Mouse (Mus musculus) bone marrow, adult 2 months (tissue): ENCODE data around the gene Nprl3. TPM values are rescaled to one million over a fixed set of nuclear protein-coding genes. Genes with fewer than 3 reads are reported as not detected.

Source experiments
- H3K27ac ChIP-seq: fragments of 200-500 bp; 2 replicates; pipeline ENCODE4 v1.5.1; 2012; ENCODE audit warnings: low read depth, mild to moderate bottlenecking, control low read depth, inconsistent platforms, low read length; ENCODE audit not compliant: control insufficient read depth, poor library complexity, insufficient read depth
- H3K4me1 ChIP-seq: fragments of 200-500 bp; 2 replicates; pipeline ENCODE4 v1.6.1; 2011; ENCODE audit warnings: low read length; ENCODE audit not compliant: control insufficient read depth, insufficient read depth
- H3K4me3 ChIP-seq: fragments of 200-500 bp; replicated peaks from 2 replicates; pipeline ENCODE3; 2011; ENCODE audit warnings: mild to moderate bottlenecking, low read depth, low read length, control low read depth; ENCODE audit not compliant: control insufficient read depth
- CTCF ChIP-seq: fragments of 200-500 bp; IDR thresholded peaks from 2 replicates; pipeline ENCODE4 v1.5.1; 2011; ENCODE audit warnings: low read length, control low read depth; ENCODE audit not compliant: control insufficient read depth, insufficient read depth
- POLR2A ChIP-seq: fragments of 200-500 bp; IDR thresholded peaks from 2 replicates; pipeline ENCODE4 v1.6.1; 2011; ENCODE audit warnings: low read depth, mild to moderate bottlenecking, control low read depth, low read length, borderline replicate concordance; ENCODE audit not compliant: control insufficient read depth
- WGBS: fragments of 180-500 bp; shearing (Covaris S2); methylation state at CpG from one replicate; pipeline ENCODE4 v1.1.7; 2018; 5-methylcytosine and 5-hydroxymethylcytosine counted together
- polyA plus RNA-seq: library from polyadenylated mRNA; stranded (reverse); fragments of >200 nt; gene quantifications from 2 replicates; pipeline ENCODE4 v1.2.4, GENCODE M21; 2011; ENCODE audit warnings: low replicate concordance; ENCODE audit not compliant: missing spikeins, insufficient read depth, insufficient read length

Nprl3 gene
- polyA plus RNA-seq: 69.5 and 75.3 TPM in 2 replicates

DNA sequence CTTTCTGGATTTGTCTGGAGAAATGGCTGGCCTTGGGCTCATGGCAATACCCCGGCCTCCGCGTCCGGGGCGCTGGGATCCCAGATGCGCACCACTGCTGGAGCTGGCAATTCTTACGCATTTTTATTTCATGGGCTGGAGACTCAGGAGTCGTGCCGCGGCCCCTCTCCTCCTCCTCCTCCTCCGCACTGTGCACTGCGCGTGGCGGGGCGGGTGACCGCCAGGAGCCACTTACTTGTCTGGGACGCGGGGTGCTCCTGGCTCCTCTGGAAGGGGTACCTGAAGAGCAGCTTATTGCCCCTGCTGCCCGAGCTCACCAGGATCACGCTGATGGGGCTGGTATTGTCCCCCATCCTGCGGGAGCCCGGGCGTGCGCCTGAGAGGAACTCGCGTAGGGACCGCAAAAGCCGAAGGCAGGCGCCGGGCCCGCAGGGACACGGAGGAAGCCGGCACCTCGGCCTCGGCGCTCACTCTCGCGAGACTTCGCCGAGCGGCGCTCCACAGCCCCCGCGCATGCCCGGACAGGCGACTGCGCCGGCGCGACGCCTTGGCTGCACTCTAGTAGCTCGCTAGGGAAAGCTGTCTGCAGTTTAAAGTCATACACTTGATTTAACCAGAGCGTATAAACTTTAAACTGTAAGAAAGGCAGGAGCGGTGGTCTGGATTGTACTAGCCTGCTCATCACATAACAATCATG, at the start of gene Nprl3:
Gene Nprl3 (minus strand): TSS at position 520 of the 697 bp plus-strand sequence.
- TF ChIP-seq CTCF (no peak), POLR2A (peak; percentile 93; the same call in 1 of the 2 replicates)
- H3K4me1 ChIP-seq: peaks cover 3% of the 10 kb centered on the region
- WGBS: under 1% methylated on average over 54 of the region's 54 CpGs
- H3K27ac ChIP-seq: peak within 1 kb of the TSS; percentile 96
- H3K4me3 ChIP-seq: peak within 1 kb of the TSS; percentile 94

GRCm38 (mm10) chr11:32316009-32316408, 48.5 kb upstream of the Nprl3 start:
- no peak overlapping the region for H3K27ac ChIP-seq
- no peaks in the 10 kb centered on the region for H3K4me1 ChIP-seq
- no peak overlapping the region for H3K4me3 ChIP-seq
- WGBS: 48% methylated on average over 3 of the region's 3 CpGs
- TF ChIP-seq POLR2A (no peak), CTCF (no peak)

- Histone ChIP-seq H3K27ac (no peak overlapping the region), H3K4me3 (no peak overlapping the region), H3K4me1 (no peaks in the 10 kb centered on the region)
- 53% methylated on average over 3 of the region's 3 CpGs for WGBS
- TF ChIP-seq POLR2A (no peak), CTCF (no peak)
Observed at GRCm38 (mm10) chr11:32309928-32310327, 42.4 kb upstream of the Nprl3 start.

- 75% methylated on average over 4 of the region's 4 CpGs for whole genome bisulfite sequencing
- no peak for TF ChIP-seq POLR2A
- TF ChIP-seq CTCF: no peak
Observed at GRCm38 (mm10) chr11:32309446-32309845, 41.9 kb upstream of the Nprl3 start.

GRCm38 (mm10) chr11:32307006-32307405, 39.5 kb upstream of the Nprl3 start:
- Histone ChIP-seq H3K4me3 (no peak overlapping the region), H3K4me1 (no peaks in the 10 kb centered on the region), H3K27ac (no peak overlapping the region)
- WGBS: 57% methylated on average over 1 of the region's 1 CpGs
- TF ChIP-seq CTCF (no peak), POLR2A (no peak)

More at GRCm38 (mm10) chr11:32309446-32309845, 41.9 kb upstream of the Nprl3 start:
- H3K4me1 ChIP-seq: no peaks in the 10 kb centered on the region
- H3K4me3 ChIP-seq: no peak overlapping the region
- no peak overlapping the region for H3K27ac ChIP-seq

DNA sequence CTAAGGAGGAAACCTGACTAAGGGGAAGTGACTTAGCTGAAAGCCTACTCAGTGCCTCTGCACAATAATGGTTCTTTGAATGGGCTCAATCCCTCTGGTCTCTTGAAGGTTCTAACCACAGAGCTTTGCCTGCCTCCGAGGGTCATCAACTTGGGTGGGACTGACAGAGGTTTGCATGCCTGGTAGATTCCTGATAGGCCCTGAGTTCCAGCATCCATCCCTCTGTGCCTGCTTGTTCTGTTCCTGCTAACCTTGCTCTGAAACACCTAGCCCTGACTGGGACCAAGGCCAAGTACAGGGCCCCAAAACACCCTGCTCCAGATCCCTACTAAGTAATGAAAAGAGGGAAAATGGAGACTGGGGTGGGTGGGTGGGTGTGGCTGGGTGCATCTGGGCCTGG, 35.9 kb upstream of the Nprl3 start:
- H3K27ac ChIP-seq: no peak overlapping the region
- 55% methylated on average over 1 of the region's 1 CpGs for WGBS
- TF ChIP-seq CTCF (no peak), POLR2A (no peak)
- peaks cover 1% of the 10 kb centered on the region; the same call in 1 of the 2 replicates for H3K4me1 ChIP-seq
- H3K4me3 ChIP-seq: no peak overlapping the region

DNA sequence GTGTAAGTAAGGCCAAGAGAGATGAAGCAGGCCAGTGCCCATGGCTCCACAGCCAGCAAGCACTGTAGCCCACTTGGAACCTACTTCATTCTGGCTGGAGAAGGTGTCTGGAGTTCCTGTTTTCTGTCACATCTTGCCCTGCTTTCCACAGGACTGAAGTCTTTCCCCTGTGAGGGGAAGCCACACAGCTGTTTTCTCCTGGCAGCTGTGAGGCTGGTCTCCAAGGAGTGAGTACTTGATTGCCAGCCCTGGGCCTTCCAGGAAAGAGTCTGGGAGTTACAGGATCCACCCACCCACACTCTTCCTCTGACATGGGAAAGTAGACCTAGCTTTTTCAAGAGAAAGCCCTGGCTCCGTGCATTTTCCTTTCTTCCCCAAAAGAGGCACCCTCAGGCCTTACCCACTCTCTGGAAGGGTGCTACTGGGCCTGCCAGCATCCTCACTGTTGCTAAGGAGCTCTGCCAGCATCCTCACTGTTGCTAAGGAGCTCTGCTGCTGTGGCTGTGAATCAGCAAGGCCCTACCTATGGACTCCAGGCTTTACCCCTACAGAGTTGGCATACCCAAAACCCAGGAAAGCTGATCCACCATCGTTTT, 35.4 kb upstream of the Nprl3 start:
- peaks cover 1% of the 10 kb centered on the region; the same call in 1 of the 2 replicates for H3K4me1 ChIP-seq
- TF ChIP-seq CTCF (no peak), POLR2A (no peak)
- H3K4me3 ChIP-seq: no peak overlapping the region
- no peak overlapping the region for H3K27ac ChIP-seq
- WGBS: 40% methylated on average over 2 of the region's 2 CpGs

DNA sequence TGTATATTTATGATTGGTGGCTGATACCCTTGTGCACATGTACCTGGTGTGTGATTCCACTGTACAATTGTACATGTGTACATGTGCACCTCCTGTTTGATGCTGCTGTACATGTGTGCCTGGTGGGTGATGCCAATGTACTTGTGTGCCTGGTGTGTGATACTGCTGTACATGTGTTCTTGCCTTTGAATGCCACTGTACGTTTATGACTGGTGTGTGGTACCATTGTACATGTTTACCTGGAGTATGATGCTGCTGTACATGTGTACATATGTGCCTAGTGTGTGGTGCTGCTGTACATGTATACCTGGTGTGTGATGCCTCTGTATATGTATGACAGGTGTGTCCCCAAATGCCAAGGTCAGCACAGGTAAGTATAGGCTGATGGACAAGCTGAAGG, 34.0 kb upstream of the Nprl3 start:
- Histone ChIP-seq H3K4me1 (peaks cover 1% of the 10 kb centered on the region; the same call in 1 of the 2 replicates), H3K27ac (no peak overlapping the region), H3K4me3 (peak overlapping the region; percentile 13)
- WGBS: 74% methylated on average over 1 of the region's 1 CpGs
- TF ChIP-seq CTCF (no peak), POLR2A (no peak)
